Mouse (Mus musculus) cerebellum, adult 11 months (tissue): ENCODE measurements at regions not wholly inside any gene's neighbourhood (a gene's known extent, or its start where the extent isn't known, plus 50 kb on each side); places are given as distances from the start of the nearest gene placed in this dataset.
A peak's percentile ranks its signal among the peaks of the same experiment; 100 is the strongest.

Experiments used
- DNase-seq: peaks from one replicate; pipeline ENCODE4 v3.0.0; 2022

DNA sequence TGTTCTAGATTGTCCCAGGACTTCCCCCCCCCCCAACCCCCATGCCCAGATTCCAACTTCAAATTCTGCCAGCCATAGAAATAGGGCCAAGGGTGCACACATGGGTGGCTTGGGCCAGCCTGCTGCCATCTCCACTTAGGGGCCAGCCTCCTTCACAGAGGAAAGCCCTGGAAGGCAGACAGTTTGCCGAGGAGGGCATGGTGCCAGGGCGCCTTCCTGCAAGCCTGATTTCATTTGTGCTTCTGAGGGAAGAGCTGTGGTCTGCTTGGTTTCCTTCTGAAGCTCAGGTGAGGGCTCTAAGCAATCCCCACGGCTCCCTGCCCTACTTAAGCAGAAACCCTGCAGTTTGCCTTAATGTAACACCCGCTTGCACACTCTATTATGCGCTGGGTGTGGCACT, 52.3 kb upstream of the Tcl1 start:
- DNase-seq, result peak; percentile 62

- peak; percentile 33 for DNase-seq
Measured at GRCm38 (mm10) chr12:105280076-105280475, 53.6 kb upstream of the Tunar start.

- no peak for DNase-seq
Measured at GRCm38 (mm10) chr12:105281070-105281469, 52.6 kb upstream of the Tunar start.

- no peak for DNase-seq
Measured at GRCm38 (mm10) chr12:105282091-105282490, 51.6 kb upstream of the Tunar start.
